Mouse (Mus musculus): ENCODE results near the gene Pum3. TPM values are rescaled to one million over a fixed set of nuclear protein-coding genes. Genes with fewer than 3 reads are reported as not detected.

Pum3 gene
- total and polyA plus RNA-seq, 3 experiments = 98.3 to 181 (median 166) TPM

DNA sequence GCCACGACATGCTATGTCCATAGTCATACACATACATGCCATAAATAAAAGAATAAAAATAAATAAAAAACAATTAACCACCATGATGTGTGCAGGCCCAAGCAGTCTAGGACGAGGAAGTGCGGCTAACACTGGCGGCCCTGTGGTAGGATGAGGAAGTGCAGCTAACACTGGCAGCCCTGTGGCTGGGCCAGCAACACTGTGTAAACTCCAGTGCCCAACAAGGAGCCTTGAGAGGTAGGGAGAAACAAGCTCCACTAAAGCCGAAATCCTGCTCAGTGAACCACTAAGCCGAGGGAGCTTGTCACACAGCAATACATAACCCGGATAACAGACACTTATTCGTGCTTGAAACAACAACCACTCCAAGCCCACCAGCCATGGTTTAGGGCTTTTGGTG is 34.1 kb downstream of the Pum3 start:
- H3K4me1 ChIP-seq (ENCODE audit: control insufficient read depth in 1 of 2, insufficient read depth in 2 of 2, low read length in 2 of 2) = no peaks in the 10 kb centered on the region
- H3K27me3 ChIP-seq (ENCODE audit: control insufficient read depth in 1 of 2, insufficient read depth in 2 of 2, low read length in 2 of 2) = no peaks in the 10 kb centered on the region
- no peak overlapping the region for H3K4me3 ChIP-seq (ENCODE audit: control insufficient read depth in 1 of 2, insufficient read depth in 1 of 2, low read depth in 2 of 2, low read length in 2 of 2)
- no peaks in the 10 kb centered on the region for H3K79me2 ChIP-seq (ENCODE audit: control insufficient read depth, insufficient read depth, low read length, poor library complexity)
- no peak overlapping the region for H3K27ac ChIP-seq (ENCODE audit: control insufficient read depth, low read depth, low read length)
- DNase-seq (ENCODE audit: low read depth, low spot score) = peak; percentile 51
- no peak overlapping the region for H3K9ac ChIP-seq (ENCODE audit: control insufficient read depth, low read depth, low read length, poor library complexity, severe bottlenecking)
- TF ChIP-seq CTCF (IDR thresholded peaks at IDR 0.05 in 2 of 3, conservative IDR thresholded peaks at IDR 0.05 in 1 of 3; ENCODE audit: control insufficient read depth in 1 of 3, insufficient read depth in 1 of 3, low read depth in 2 of 3, low read length in 3 of 3, poor library complexity in 1 of 3, severe bottlenecking in 1 of 3) (peak; percentile 13 to 38 (median 16); a peak in 3 of 6 replicates), ELF1 (IDR thresholded peaks at IDR 0.05; ENCODE audit: low read depth, low read length) (peak; percentile 37; the same call in 1 of the 2 replicates), USF2 (IDR thresholded peaks at IDR 0.05; ENCODE audit: borderline replicate concordance in 1 of 2, insufficient read depth in 1 of 2, low read depth in 1 of 2, low read length in 2 of 2) (no peak)
- H3K9me3 ChIP-seq (replicated peaks; ENCODE audit: insufficient read depth, low read length) = no peaks in the 10 kb centered on the region
- peaks cover 0 to 44% of the 10 kb centered on the region in 2 experiments; a peak in 2 of 4 replicates for H3K36me3 ChIP-seq (ENCODE audit: control insufficient read depth in 1 of 2, insufficient read depth in 2 of 2, low read length in 2 of 2)

DNA sequence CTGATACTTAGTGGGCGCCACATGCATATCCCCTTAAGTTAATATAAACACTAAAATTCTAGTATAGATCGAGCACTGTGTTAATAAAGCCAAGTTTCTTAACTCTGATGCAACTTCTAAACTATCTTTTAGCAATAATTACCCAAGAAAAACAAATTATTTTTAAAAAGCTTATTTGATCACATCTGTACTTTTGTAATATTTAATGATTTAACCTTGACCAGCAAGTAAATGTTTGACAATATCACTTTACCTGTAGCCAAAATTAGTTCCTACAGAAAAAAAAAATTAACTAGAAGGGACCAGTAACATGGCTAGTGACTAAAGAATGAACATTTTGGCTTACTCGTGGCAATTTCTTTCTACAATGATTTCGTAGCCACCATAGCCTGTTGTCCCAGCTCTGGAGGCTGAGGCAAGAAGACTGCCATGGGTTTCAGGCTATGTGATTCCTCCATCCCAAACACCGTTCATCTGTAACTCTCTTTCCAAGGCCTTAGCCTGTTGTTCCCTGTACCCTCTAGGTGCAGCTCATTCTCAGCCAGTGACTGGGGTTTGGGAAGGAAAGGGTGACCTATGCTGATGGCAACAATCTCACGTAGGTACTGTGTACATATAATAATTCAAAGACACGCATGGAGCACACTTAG is 35.2 kb downstream of the Pum3 start:
- no peak for DNase-seq (ENCODE audit: low read depth, low spot score)
- Histone ChIP-seq H3K4me3 (ENCODE audit: control insufficient read depth in 1 of 2, insufficient read depth in 1 of 2, low read depth in 2 of 2, low read length in 2 of 2) (no peak overlapping the region), H3K9me3 (replicated peaks; ENCODE audit: insufficient read depth, low read length) (no peaks in the 10 kb centered on the region), H3K9ac (ENCODE audit: control insufficient read depth, low read depth, low read length, poor library complexity, severe bottlenecking) (no peak overlapping the region), H3K36me3 (ENCODE audit: control insufficient read depth in 1 of 2, insufficient read depth in 2 of 2, low read length in 2 of 2) (peaks cover 0 to 39% of the 10 kb centered on the region in 2 experiments; a peak in 2 of 4 replicates), H3K27ac (ENCODE audit: control insufficient read depth, low read depth, low read length) (no peak overlapping the region), H3K27me3 (ENCODE audit: control insufficient read depth in 1 of 2, insufficient read depth in 2 of 2, low read length in 2 of 2) (no peaks in the 10 kb centered on the region), H3K4me1 (ENCODE audit: control insufficient read depth in 1 of 2, insufficient read depth in 2 of 2, low read length in 2 of 2) (no peaks in the 10 kb centered on the region), H3K79me2 (ENCODE audit: control insufficient read depth, insufficient read depth, low read length, poor library complexity) (no peaks in the 10 kb centered on the region)
- TF ChIP-seq ETS1 (IDR thresholded peaks at IDR 0.05; ENCODE audit: low read depth, low read length) = no peak
- no peak for TF ChIP-seq USF2 (IDR thresholded peaks at IDR 0.05; ENCODE audit: borderline replicate concordance in 1 of 2, insufficient read depth in 1 of 2, low read depth in 1 of 2, low read length in 2 of 2)
- TF ChIP-seq GABPA (IDR thresholded peaks at IDR 0.05; ENCODE audit: low read depth, low read length) = no peak
- no peak for TF ChIP-seq MAFK (IDR thresholded peaks at IDR 0.05; ENCODE audit: borderline replicate concordance, low read depth, low read length)
- no peak for TF ChIP-seq EP300 (IDR thresholded peaks at IDR 0.05; ENCODE audit: low read depth in 1 of 2, low read length in 2 of 2)
- TF ChIP-seq CTCF (IDR thresholded peaks at IDR 0.05 in 2 of 3, conservative IDR thresholded peaks at IDR 0.05 in 1 of 3; ENCODE audit: control insufficient read depth in 1 of 3, insufficient read depth in 1 of 3, low read depth in 2 of 3, low read length in 3 of 3, poor library complexity in 1 of 3, severe bottlenecking in 1 of 3) = no peak
- no peak for TF ChIP-seq MAZ (IDR thresholded peaks at IDR 0.05; ENCODE audit: low read depth, low read length)
- TF ChIP-seq ZNF384 (IDR thresholded peaks at IDR 0.05; ENCODE audit: low read depth, low read length) = no peak
- TF ChIP-seq ZMIZ1 (IDR thresholded peaks at IDR 0.05; ENCODE audit: low read depth, low read length) = no peak
- TF ChIP-seq ZKSCAN1 (IDR thresholded peaks at IDR 0.05; ENCODE audit: low read depth, low read length) = no peak
- TF ChIP-seq BHLHE40 (IDR thresholded peaks at IDR 0.05; ENCODE audit: borderline replicate concordance, low read depth, low read length) = no peak
- TF ChIP-seq SIN3A (IDR thresholded peaks at IDR 0.05; ENCODE audit: low read length) = no peak
